In genomic region chr17:63798381-63798780, GRCm38 (mm10) we compare ENCODE assay signal across 18 mouse cellular contexts.
"Had no signal": no experiment of that assay in that cellular context is flagged by ENCODE, and none has a peak within 500 bp of the region (broad histone marks: within the 10 kb centered on the region; RNA-seq: fewer than 3 reads in every experiment).

No protein-coding gene starts in this region.

- H3K4me1 ChIP-seq: megakaryocyte, embryonic 14.5 days; midbrain, embryonic 13.5 days; midbrain, embryonic 15.5 days; neural tube, embryonic 13.5 days; neural tube, embryonic 15.5 days; stomach, embryonic 15.5 days had no signal

- H3K36me3 ChIP-seq: midbrain, embryonic 13.5 days; midbrain, embryonic 15.5 days; neural tube, embryonic 13.5 days; neural tube, embryonic 15.5 days; stomach, embryonic 15.5 days had no signal

- H3K27ac ChIP-seq: macrophage; midbrain, embryonic 13.5 days; midbrain, embryonic 15.5 days; neural tube, embryonic 13.5 days; neural tube, embryonic 15.5 days; stomach, embryonic 15.5 days had no signal

- ATAC-seq: midbrain, embryonic 13.5 days; midbrain, embryonic 15.5 days had no signal

- H3K27me3 ChIP-seq: midbrain, embryonic 13.5 days; midbrain, embryonic 15.5 days; neural tube, embryonic 13.5 days; neural tube, embryonic 15.5 days; stomach, embryonic 15.5 days had no signal

- H3K4me3 ChIP-seq: megakaryocyte, embryonic 14.5 days; midbrain, embryonic 13.5 days; midbrain, embryonic 15.5 days; neural tube, embryonic 13.5 days; neural tube, embryonic 15.5 days; stomach, embryonic 15.5 days had no signal

- H3K9me3 ChIP-seq: midbrain, embryonic 13.5 days; midbrain, embryonic 15.5 days; neural tube, embryonic 13.5 days; neural tube, embryonic 15.5 days; stomach, embryonic 15.5 days had no signal

- H3K4me2 ChIP-seq: lung, embryonic 14.5 days; midbrain, embryonic 11.5 days; midbrain, embryonic 13.5 days; midbrain, embryonic 15.5 days; neural tube, embryonic 13.5 days; neural tube, embryonic 15.5 days; stomach, embryonic 15.5 days had no signal

- DNase-seq: lung, adult 18-20 months; lung, embryonic 14.5 days; lung, postnatal 14 days; lung, postnatal 36 days; retina, postnatal 1 day; right cerebral cortex, adult 18-20 months; right cerebral cortex, postnatal 25 days; thymus, adult 18-20 months; thymus, postnatal 14 days; thymus, postnatal 36 days had no signal

- H3K9ac ChIP-seq: lung, embryonic 14.5 days; midbrain, embryonic 13.5 days; midbrain, embryonic 15.5 days; neural tube, embryonic 13.5 days; neural tube, embryonic 15.5 days; stomach, embryonic 15.5 days had no signal
